Mouse (Mus musculus) embryo, embryonic 11 days (tissue): ENCODE measurements at regions not wholly inside any gene's neighbourhood (a gene's known extent, or its start where the extent isn't known, plus 50 kb on each side); places are given as distances from the start of the nearest gene placed in this dataset.
"Not testable (repeated sequence)": the region's sequence is repeated elsewhere in the genome, so short reads cannot be mapped to it uniquely, and the experiment has no call there.

Experiments
- DNase-seq: peaks from one replicate; pipeline ENCODE4 v3.0.0-alpha.2; 2015

GRCm38 (mm10) chr6:13006596-13006995, 63.0 kb upstream of the Tmem106b start:
- DNase-seq = no peak

DNA sequence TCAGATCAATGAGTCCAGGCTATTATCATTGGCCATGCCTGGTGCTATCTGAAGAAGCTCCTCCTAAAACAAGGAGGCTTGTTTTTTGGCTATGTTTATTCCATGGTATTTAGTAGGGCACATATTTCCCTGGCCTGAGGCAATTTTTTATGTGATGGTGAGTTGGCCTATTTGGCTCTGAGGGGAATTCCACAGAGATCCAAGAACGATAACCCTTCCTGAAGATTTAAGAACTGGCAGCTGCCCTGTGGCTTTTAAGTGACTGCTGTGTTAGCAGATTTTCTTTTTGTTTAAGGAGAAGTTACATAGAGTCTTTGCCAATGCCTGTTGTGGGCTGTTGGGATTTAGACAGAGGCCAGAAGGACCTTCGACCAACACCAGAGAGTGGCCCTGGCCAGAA, 74.9 kb upstream of the Tmem106b start:
- no peak for DNase-seq

GRCm38 (mm10) chr6:12993772-12994171, 75.8 kb upstream of the Tmem106b start:
- no peak for DNase-seq

GRCm38 (mm10) chr6:12977184-12977897, 92.2 kb upstream of the Tmem106b start:
- peak; percentile 7 for DNase-seq

DNA sequence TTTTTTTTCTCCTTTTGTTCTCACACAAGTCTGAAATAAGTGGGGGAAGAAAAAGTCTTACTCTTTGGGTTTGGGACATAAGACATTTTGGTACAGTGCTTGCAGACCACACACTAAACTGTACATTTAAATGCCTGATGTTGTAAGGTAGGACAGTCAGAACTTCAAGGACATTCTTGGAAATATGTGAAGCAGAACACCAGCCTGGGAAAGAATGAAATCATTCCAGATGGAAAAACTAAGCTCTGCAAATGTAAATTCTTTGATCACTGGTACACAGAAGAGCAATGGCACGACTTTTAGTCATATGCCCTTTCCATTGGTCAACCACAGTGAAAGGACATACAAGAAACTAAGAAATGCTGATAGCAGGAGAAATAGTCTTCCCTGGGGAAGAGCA, 98.0 kb upstream of the Tmem106b start:
- no peak for DNase-seq

- DNase-seq = no peak
These were observed 102.3 kb upstream of the Tmem106b start for GRCm38 (mm10) chr6:12967291-12967690.

DNA sequence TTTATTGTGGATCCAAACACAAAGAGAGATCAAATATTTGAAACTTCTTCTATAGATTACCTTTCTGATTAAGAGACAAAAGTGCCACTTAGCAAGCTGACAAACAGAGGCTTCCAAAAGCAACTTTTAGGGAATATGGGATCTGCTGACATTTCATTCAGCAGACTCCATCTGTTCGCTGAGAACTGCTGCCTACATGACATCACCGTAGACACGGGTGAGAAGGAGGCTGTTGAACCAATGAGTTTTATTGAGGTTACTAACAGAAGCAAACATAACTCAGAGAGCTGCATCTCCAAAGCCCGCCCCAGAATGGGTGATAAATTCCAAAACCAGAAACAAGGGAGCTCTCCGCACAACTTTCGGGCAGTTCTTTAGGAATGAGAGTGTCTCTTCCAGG, 111.8 kb upstream of the Tmem106b start:
- no peak for DNase-seq

DNA sequence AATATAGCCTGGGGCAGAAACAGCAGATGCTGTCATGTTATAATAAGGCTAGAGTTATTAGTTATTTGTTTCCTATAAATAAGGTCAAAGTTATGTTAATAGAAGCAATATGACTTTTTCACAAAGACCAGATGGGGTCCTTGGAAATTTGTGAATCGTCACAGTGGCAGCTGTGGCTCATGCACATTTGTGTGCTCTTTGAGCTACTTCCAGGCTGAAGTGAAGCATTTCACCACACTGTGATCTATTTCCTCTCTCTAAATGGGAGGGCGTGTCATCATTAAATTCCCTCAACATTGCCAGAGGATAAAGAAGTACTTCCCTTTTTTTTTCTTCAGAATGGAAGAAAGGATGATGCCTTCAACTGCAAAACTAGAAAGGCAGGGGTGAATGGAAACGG, 157.9 kb upstream of the Tmem106b start:
- peak; percentile 5 for DNase-seq

DNA sequence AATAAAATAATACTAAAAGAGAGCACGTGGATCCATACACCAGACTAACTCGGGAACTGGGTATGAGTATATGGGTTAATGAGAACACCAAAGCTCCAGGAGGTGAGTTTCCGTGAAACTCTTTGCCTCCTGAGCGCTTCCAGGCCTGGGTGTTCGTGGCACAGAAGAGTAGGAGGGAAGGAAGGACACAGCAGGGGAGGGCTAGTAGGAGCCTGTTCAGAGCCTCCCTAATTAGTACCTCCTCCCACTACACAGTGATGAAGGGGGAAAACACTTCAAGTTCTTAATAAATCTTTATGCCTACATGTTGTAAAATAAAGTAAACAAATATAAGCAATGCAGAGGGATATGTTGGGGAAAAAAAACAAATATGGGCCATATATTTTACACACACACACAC, 143.7 kb upstream of the Thsd7a start:
- no peak for DNase-seq

- DNase-seq = not testable (repeated sequence)
These were observed 127.7 kb upstream of the Thsd7a start for GRCm38 (mm10) chr6:12876947-12877346.

- DNase-seq = no peak
These were observed 127.2 kb upstream of the Thsd7a start for GRCm38 (mm10) chr6:12876366-12876765.

- DNase-seq = no peak
These were observed 119.0 kb upstream of the Thsd7a start for GRCm38 (mm10) chr6:12868251-12868650.

GRCm38 (mm10) chr6:12852041-12852440, 102.8 kb upstream of the Thsd7a start:
- no peak for DNase-seq

GRCm38 (mm10) chr6:12835079-12835478, 85.9 kb upstream of the Thsd7a start:
- not testable (repeated sequence) for DNase-seq

DNA sequence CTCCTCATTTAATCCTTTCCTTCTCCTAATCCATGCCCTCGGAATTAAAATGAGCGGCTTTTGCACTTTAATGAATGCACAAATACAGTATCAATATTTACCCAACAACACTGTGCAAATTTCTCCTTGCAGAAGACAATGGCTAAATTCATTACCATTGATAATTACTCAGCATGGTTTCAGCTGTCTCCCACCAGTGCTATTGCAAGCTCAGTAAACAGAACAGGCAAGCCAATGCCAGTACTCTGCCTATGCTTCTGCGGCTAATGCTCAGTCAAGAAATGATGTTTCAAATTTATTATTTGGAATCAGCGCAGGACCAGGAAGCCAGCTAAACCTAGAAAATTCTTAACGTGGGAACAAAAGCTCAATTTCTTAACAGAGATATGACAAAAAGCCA, 84.1 kb upstream of the Thsd7a start:
- DNase-seq = no peak

DNA sequence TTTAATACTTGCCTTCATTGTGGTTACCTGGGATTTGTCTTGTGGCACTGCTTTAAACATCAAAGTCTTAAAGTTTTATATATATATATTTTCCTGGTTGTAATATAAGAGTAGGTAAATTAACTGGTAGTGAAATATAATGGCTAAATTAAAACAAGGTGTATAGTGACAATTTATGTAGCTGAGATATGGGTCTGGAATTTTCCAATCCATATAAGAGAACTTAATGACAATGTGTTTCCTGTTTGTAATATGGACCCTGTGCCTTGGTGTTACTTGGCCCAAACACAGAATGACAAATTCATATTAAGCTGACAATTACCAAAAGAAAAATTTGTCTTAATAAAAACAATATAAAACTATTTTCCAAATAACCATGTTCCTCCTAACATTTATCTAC, 82.7 kb upstream of the Thsd7a start:
- no peak for DNase-seq

GRCm38 (mm10) chr6:12831485-12831884, 82.3 kb upstream of the Thsd7a start:
- DNase-seq = no peak

DNA sequence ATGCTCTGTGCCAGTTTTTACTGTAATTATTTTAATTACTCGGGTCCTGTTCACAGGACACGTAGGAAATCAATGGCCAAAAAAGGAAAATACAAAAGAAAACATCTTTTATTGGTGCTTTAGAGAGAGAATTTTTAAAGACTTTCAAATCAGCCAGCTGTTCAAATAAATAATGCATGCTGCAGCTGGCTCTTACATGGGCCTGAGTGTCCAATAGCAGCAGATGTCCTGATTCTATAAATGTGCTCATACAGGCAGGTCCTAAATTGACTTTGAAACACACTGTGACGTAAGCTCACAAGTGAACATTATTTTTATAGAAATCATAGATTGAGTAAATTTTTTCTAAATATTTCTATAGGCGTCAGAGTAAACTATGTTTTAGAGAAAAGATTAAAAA, 78.5 kb upstream of the Thsd7a start:
- DNase-seq = no peak

GRCm38 (mm10) chr6:12814972-12815770, 66.0 kb upstream of the Thsd7a start:
- no peak for DNase-seq

- not testable (repeated sequence) for DNase-seq
These were observed 64.6 kb upstream of the Thsd7a start for GRCm38 (mm10) chr6:12813781-12814180.

GRCm38 (mm10) chr6:12812467-12812866, 63.3 kb upstream of the Thsd7a start:
- no peak for DNase-seq

- DNase-seq = no peak
These were observed 62.8 kb upstream of the Thsd7a start for GRCm38 (mm10) chr6:12812036-12812435.

- DNase-seq = peak; percentile 17
These were observed 60.4 kb upstream of the Thsd7a start for GRCm38 (mm10) chr6:12809601-12810000.
